Mouse (Mus musculus): ENCODE data around the gene Cap1. TPM values are rescaled to one million over a fixed set of nuclear protein-coding genes. Genes with fewer than 3 reads are reported as not detected.

Gene Cap1
- polyA plus RNA-seq, 1 experiment from 2014 or later, result 69.7 TPM

Other genes starting within 250 kb of the Cap1 start
- gene 9530002B09Rik, start 196.8 kb downstream of the Cap1 start, polyA plus RNA-seq (2014; fragmentation: Nextera tagmentation; extraction: Ambion mirVana), result not detected in 2 replicates
- 62.7 and 63.7 TPM in 2 replicates for gene Ppt1, start 49.8 kb downstream of the Cap1 start, polyA plus RNA-seq (2014; fragmentation: Nextera tagmentation; extraction: Ambion mirVana)
- gene Mfsd2a, start 75.1 kb upstream of the Cap1 start, polyA plus RNA-seq (2014; fragmentation: Nextera tagmentation; extraction: Ambion mirVana), result 22.8 and 27.2 TPM in 2 replicates
- 106 and 108 TPM in 2 replicates for gene Mycl, start 109.6 kb upstream of the Cap1 start, polyA plus RNA-seq (2014; fragmentation: Nextera tagmentation; extraction: Ambion mirVana)
- 26.8 and 29.0 TPM in 2 replicates for gene Trit1, start 130.5 kb upstream of the Cap1 start, polyA plus RNA-seq (2014; fragmentation: Nextera tagmentation; extraction: Ambion mirVana)
- gene Bmp8b, start 219.1 kb upstream of the Cap1 start, polyA plus RNA-seq (2014; fragmentation: Nextera tagmentation; extraction: Ambion mirVana), result 0.15 and 0.30 TPM in 2 replicates
- gene Oxct2b, start 230.2 kb upstream of the Cap1 start, polyA plus RNA-seq (2014; fragmentation: Nextera tagmentation; extraction: Ambion mirVana), result 0.18 TPM in 1 of 2 replicates, not detected in the other